8 mouse cellular contexts compared by ENCODE assay signal in genomic region chr17:83632653-83633570, GRCm38 (mm10). TPM values are rescaled to one million over a fixed set of nuclear protein-coding genes. Genes with fewer than 3 reads are reported as not detected.
DNase-seq lines count a peak whose midpoint lies in the region; ATAC-seq and TF ChIP-seq lines count a peak whose summit lies in the region.

No protein-coding gene starts in this region.

- H3K4me3 ChIP-seq in embryonic facial prominence, embryonic 13.5 days = peak overlapping the region; percentile 61
- H3K4me3 ChIP-seq in limb, embryonic 14.5 days (replicated peaks; ENCODE audit: low read length) = peak overlapping the region; percentile 54
- peak overlapping the region; percentile 56 for H3K4me3 ChIP-seq in midbrain, embryonic 16.5 days (ENCODE audit: low read depth, low read length)

- H3K9ac ChIP-seq in embryonic facial prominence, embryonic 13.5 days = peak overlapping the region; percentile 62
- H3K9ac ChIP-seq in limb, embryonic 14.5 days (ENCODE audit: low read depth, low read length, severe bottlenecking) = no peak overlapping the region
- H3K9ac ChIP-seq in midbrain, embryonic 16.5 days (ENCODE audit: low read depth, low read length) = peak overlapping the region; percentile 43; the same call in 1 of the 2 replicates

- peaks cover 73% of the 10 kb centered on the region for H3K27me3 ChIP-seq in embryonic facial prominence, embryonic 13.5 days
- peaks cover 44% of the 10 kb centered on the region for H3K27me3 ChIP-seq in limb, embryonic 14.5 days (ENCODE audit: control insufficient read depth, insufficient read depth, low read length)
- H3K27me3 ChIP-seq in midbrain, embryonic 16.5 days (ENCODE audit: control insufficient read depth, insufficient read depth, low read depth, low read length) = peaks cover 35% of the 10 kb centered on the region

- DNase-seq in 416B (ENCODE audit: low read depth) = peak; percentile 46
- peak; percentile 72 to 79 for DNase-seq in adrenal gland, postnatal 36 days
- DNase-seq in heart, adult 9 months (ENCODE audit: low spot score in 2 of 2) = peak; percentile 28 to 40
- DNase-seq in kidney, adult 9 months = peak; percentile 61
- peak; percentile 65 for DNase-seq in limb, embryonic 14.5 days (ENCODE audit: low spot score)
- peak; percentile 47 to 75 for DNase-seq in spleen, postnatal 10 days (ENCODE audit: low spot score in 2 of 2)

- H3K9me3 ChIP-seq in embryonic facial prominence, embryonic 13.5 days = 0 out of 2 replicates have a peak, but pooled peaks cover 3% of the 10 kb centered on the region
- no peaks in the 10 kb centered on the region for H3K9me3 ChIP-seq in limb, embryonic 14.5 days (ENCODE audit: control insufficient read depth, low read length)
- H3K9me3 ChIP-seq in midbrain, embryonic 16.5 days (replicated peaks; ENCODE audit: control insufficient read depth, low read length, poor library complexity, severe bottlenecking) = no peaks in the 10 kb centered on the region

- H3K4me2 ChIP-seq in embryonic facial prominence, embryonic 13.5 days = peak overlapping the region; percentile 93
- peak overlapping the region; percentile 96 for H3K4me2 ChIP-seq in limb, embryonic 14.5 days (replicated peaks; ENCODE audit: low read depth, low read length, severe bottlenecking)
- peak overlapping the region; percentile 78 for H3K4me2 ChIP-seq in midbrain, embryonic 16.5 days (ENCODE audit: low read length)

- WGBS in embryonic facial prominence, embryonic 13.5 days = 1% methylated on average over 24 of the region's 24 CpGs
- WGBS in limb, embryonic 14.5 days = 2% methylated on average over 24 of the region's 24 CpGs
- under 1% methylated on average over 24 of the region's 24 CpGs for WGBS in midbrain, embryonic 16.5 days

- no peak overlapping the region for H3K27ac ChIP-seq in embryonic facial prominence, embryonic 13.5 days
- H3K27ac ChIP-seq in limb, embryonic 14.5 days (replicated peaks; ENCODE audit: low read depth, low read length) = no peak overlapping the region
- no peak overlapping the region for H3K27ac ChIP-seq in midbrain, embryonic 16.5 days (ENCODE audit: low read length)

- H3K4me1 ChIP-seq in embryonic facial prominence, embryonic 13.5 days = peaks cover 30% of the 10 kb centered on the region
- H3K4me1 ChIP-seq in limb, embryonic 14.5 days (ENCODE audit: control insufficient read depth, insufficient read depth, low read length) = peaks cover 15% of the 10 kb centered on the region; the same call in 1 of the 2 replicates
- H3K4me1 ChIP-seq in midbrain, embryonic 16.5 days (ENCODE audit: control insufficient read depth, insufficient read depth, low read length) = peaks cover 23% of the 10 kb centered on the region

- no peak for ATAC-seq in embryonic facial prominence, embryonic 13.5 days (ENCODE audit: insufficient number of reproducible peaks, insufficient read depth, low FRiP score, low TSS enrichment, low read depth)
- ATAC-seq in limb, embryonic 14.5 days (ENCODE audit: low FRiP score, low read depth) = peak; percentile 38
- ATAC-seq in midbrain, embryonic 16.5 days = peak; percentile 43

- no peak for TF ChIP-seq POLR2A in limb, embryonic 14.5 days (IDR thresholded peaks at IDR 0.05; ENCODE audit: borderline replicate concordance, extremely low read depth, insufficient read depth, insufficient read length)

- H3K36me3 ChIP-seq in embryonic facial prominence, embryonic 13.5 days = no peaks in the 10 kb centered on the region
- no peaks in the 10 kb centered on the region for H3K36me3 ChIP-seq in limb, embryonic 14.5 days (ENCODE audit: control insufficient read depth, insufficient read depth, low read length)
- no peaks in the 10 kb centered on the region for H3K36me3 ChIP-seq in midbrain, embryonic 16.5 days (ENCODE audit: control insufficient read depth, insufficient read depth, low read length)

RNA-seq across cellular contexts. Expression of gene Kcng3, which starts 1.2 kb away (rescaled TPM):
- 10 to 100 TPM; 11.7 to 18.2 TPM for total RNA-seq in adrenal gland, postnatal 36 days (2021)
- polyA plus RNA-seq in embryonic facial prominence, embryonic 13.5 days (2015; fragmentation: Nextera tagmentation; extraction: Ambion mirVana) = not detected in 2 replicates
- polyA plus RNA-seq in limb, embryonic 14.5 days (2012; rRNA removed) = 0.06 and 0.08 TPM in 2 replicates
- polyA plus RNA-seq in limb, embryonic 14.5 days (2014; fragmentation: Nextera tagmentation; extraction: Ambion mirVana) = not detected in 2 replicates
- 0.10 TPM in 1 of 2 replicates, not detected in the other for polyA plus RNA-seq in midbrain, embryonic 16.5 days (2015; fragmentation: Nextera tagmentation; extraction: Ambion mirVana)
